Mouse (Mus musculus) embryonic fibroblast, embryonic 13.5 days (primary cell): ENCODE measurements around the gene Olfr763. TPM values are rescaled to one million over a fixed set of nuclear protein-coding genes. Genes with fewer than 3 reads are reported as not detected.

Source experiments
- polyA plus RNA-seq: library from polyadenylated mRNA; stranded (reverse); fragments of >200 nt; gene quantifications from 2 replicates; pipeline ENCODE4 v1.2.4, GENCODE M21; 2011; ENCODE audit warnings: low read depth; ENCODE audit not compliant: missing spikeins, insufficient read length

Gene Olfr763
- polyA plus RNA-seq, 1 experiment = not detected

Other genes starting within 250 kb of the Olfr763 start
- 43.6 and 54.0 TPM in 2 replicates for gene Mmp19, start 219.9 kb upstream of the Olfr763 start, polyA plus RNA-seq
- gene Dnajc14, start 206.7 kb upstream of the Olfr763 start, polyA plus RNA-seq = 55.5 and 59.0 TPM in 2 replicates
- gene Tmem198b, start 206.4 kb upstream of the Olfr763 start, polyA plus RNA-seq = 34.4 and 44.8 TPM in 2 replicates
- 106 and 112 TPM in 2 replicates for gene Sarnp, start 193.5 kb upstream of the Olfr763 start, polyA plus RNA-seq
- gene Ormdl2, start 189.1 kb upstream of the Olfr763 start, polyA plus RNA-seq = 30.4 and 31.2 TPM in 2 replicates
- 16.3 and 19.4 TPM in 2 replicates for gene Gdf11, start 119.1 kb upstream of the Olfr763 start, polyA plus RNA-seq
- gene Cd63, start 109.8 kb upstream of the Olfr763 start, polyA plus RNA-seq = 686 and 779 TPM in 2 replicates
- 5.5 and 7.7 TPM in 2 replicates for gene Rdh5, start 87.9 kb upstream of the Olfr763 start, polyA plus RNA-seq
- gene Bloc1s1, start 86.8 kb upstream of the Olfr763 start, polyA plus RNA-seq = 80.5 and 91.4 TPM in 2 replicates
- gene Itga7, start 77.0 kb upstream of the Olfr763 start, polyA plus RNA-seq = 16.9 and 22.1 TPM in 2 replicates
- not detected in 2 replicates for gene Mettl7b, start 49.8 kb upstream of the Olfr763 start, polyA plus RNA-seq
- gene Olfr9, start 21.4 kb upstream of the Olfr763 start, polyA plus RNA-seq = not detected in 2 replicates
- gene Olfr764-ps1, start 29.1 kb downstream of the Olfr763 start, polyA plus RNA-seq = not detected in 2 replicates
- not detected in 2 replicates for gene Olfr765, start 39.2 kb downstream of the Olfr763 start, polyA plus RNA-seq
- gene Olfr766-ps1, start 58.2 kb downstream of the Olfr763 start, polyA plus RNA-seq = not detected in 2 replicates
- not detected in 2 replicates for gene Olfr767, start 72.1 kb downstream of the Olfr763 start, polyA plus RNA-seq
- not detected in 2 replicates for gene Olfr768, start 88.6 kb downstream of the Olfr763 start, polyA plus RNA-seq
- not detected in 2 replicates for gene Olfr769, start 107.1 kb downstream of the Olfr763 start, polyA plus RNA-seq
- not detected in 2 replicates for gene Olfr770, start 128.2 kb downstream of the Olfr763 start, polyA plus RNA-seq
- not detected in 2 replicates for gene Olfr771, start 154.0 kb downstream of the Olfr763 start, polyA plus RNA-seq
- gene Olfr772, start 167.1 kb downstream of the Olfr763 start, polyA plus RNA-seq = not detected in 2 replicates
- gene Olfr773, start 176.6 kb downstream of the Olfr763 start, polyA plus RNA-seq = not detected in 2 replicates
- not detected in 2 replicates for gene Olfr774, start 225.4 kb downstream of the Olfr763 start, polyA plus RNA-seq
- gene Olfr775, start 237.6 kb downstream of the Olfr763 start, polyA plus RNA-seq = not detected in 2 replicates
- gene Olfr776, start 248.3 kb downstream of the Olfr763 start, polyA plus RNA-seq = not detected in 2 replicates